Mouse (Mus musculus) liver, postnatal 0 days (tissue): ENCODE measurements at regions not wholly inside any gene's neighbourhood (a gene's known extent, or its start where the extent isn't known, plus 50 kb on each side); places are given as distances from the start of the nearest gene placed in this dataset.

Experiments
- ATAC-seq: fragments of 200-750 bp; cut with Nextera tagmentation; 2 replicates; pipeline ENCODE4 v1.8.0; 2017; ENCODE audit warnings: mild to moderate bottlenecking, moderate library complexity
- DNase-seq: peaks from one replicate; pipeline ENCODE4 v3.0.0-alpha.2; 2016
- H3K27ac ChIP-seq: fragments of 300-500 bp; sonication (generic); 2 replicates; pipeline ENCODE4 v1.5.1; 2014; ENCODE audit warnings: antibody characterized with exemption, moderate library complexity, mild to moderate bottlenecking, low read depth
- H3K27me3 ChIP-seq: fragments of 300-500 bp; sonication (generic); 2 replicates; pipeline ENCODE4 v1.6.1; 2014; ENCODE audit warnings: low read length, control low read depth, mixed read lengths; ENCODE audit not compliant: insufficient read depth
- H3K36me3 ChIP-seq: fragments of 300-500 bp; sonication (generic); replicated peaks from 2 replicates; pipeline ENCODE4 v1.6.1; 2014; ENCODE audit warnings: mild to moderate bottlenecking, control low read depth, low read length, moderate library complexity, mixed read lengths; ENCODE audit not compliant: insufficient read depth
- H3K4me1 ChIP-seq: fragments of 300-500 bp; sonication (generic); 2 replicates; pipeline ENCODE4 v1.6.1; 2014; ENCODE audit warnings: antibody characterized with exemption, mild to moderate bottlenecking, control low read depth; ENCODE audit not compliant: insufficient read depth
- H3K4me2 ChIP-seq: fragments of 300-500 bp; sonication (generic); 2 replicates; pipeline ENCODE4 v1.6.1; 2014; ENCODE audit warnings: low read depth, mild to moderate bottlenecking, low read length, moderate library complexity, mixed read lengths
- H3K4me3 ChIP-seq: fragments of 300-500 bp; sonication (generic); 2 replicates; pipeline ENCODE4 v1.5.1; 2014; ENCODE audit warnings: low read depth, low read length
- H3K9ac ChIP-seq: fragments of 300-500 bp; sonication (generic); replicated peaks from 2 replicates; pipeline ENCODE4 v1.6.1; 2014; ENCODE audit warnings: mild to moderate bottlenecking, moderate library complexity
- H3K9me3 ChIP-seq: fragments of 300-500 bp; sonication (generic); 2 replicates; pipeline ENCODE4 v1.6.1; 2016; ENCODE audit warnings: mild to moderate bottlenecking, control low read depth, low read length, mixed read lengths
- CTCF ChIP-seq: sonication (generic); IDR thresholded peaks from 2 replicates; pipeline ENCODE4 v1.5.1; 2016; ENCODE audit warnings: antibody characterized with exemption, low read depth
- EP300 ChIP-seq: IDR thresholded peaks from 2 replicates; pipeline ENCODE4 v1.6.1; 2016; ENCODE audit warnings: antibody characterized with exemption, low read depth, mild to moderate bottlenecking
- WGBS: fragments of 180-500 bp; shearing (Covaris S2); extraction: QIAGEN DNeasy Blood & Tissue Kit; methylation state at CpG from one replicate; pipeline ENCODE4 v1.1.7; 2014; ENCODE audit not compliant: insufficient replicate concordance; 5-methylcytosine and 5-hydroxymethylcytosine counted together

DNA sequence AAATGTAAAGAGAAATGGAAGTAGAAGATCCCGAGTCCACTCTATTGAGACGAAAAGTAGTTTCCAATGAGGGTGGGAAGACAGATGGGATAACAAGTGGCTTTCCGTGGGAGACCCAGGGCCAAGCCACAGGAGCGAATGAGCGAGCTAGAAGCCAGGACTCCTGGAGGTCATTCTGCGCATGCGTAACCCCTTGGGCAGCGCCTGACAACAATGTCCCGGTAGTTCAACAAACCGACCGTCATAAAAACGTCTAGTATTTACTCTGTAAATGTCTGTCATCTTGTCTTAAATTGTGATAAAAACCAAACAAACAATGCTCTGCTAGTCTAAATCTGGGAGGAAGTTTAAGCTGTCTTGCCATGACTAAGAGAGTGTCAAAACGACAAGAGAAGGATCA lies 112.4 kb downstream of the Chic2 start:
- 75% methylated on average over 13 of the region's 13 CpGs for WGBS
- no peak for DNase-seq
- Histone ChIP-seq H3K36me3 (no peaks in the 10 kb centered on the region), H3K27me3 (no peaks in the 10 kb centered on the region), H3K9me3 (no peaks in the 10 kb centered on the region), H3K9ac (no peak overlapping the region), H3K4me1 (no peaks in the 10 kb centered on the region), H3K27ac (no peak overlapping the region), H3K4me3 (no peak overlapping the region), H3K4me2 (no peak overlapping the region)
- ATAC-seq, result no peak
- no peak for TF ChIP-seq CTCF
- TF ChIP-seq EP300, result no peak

DNA sequence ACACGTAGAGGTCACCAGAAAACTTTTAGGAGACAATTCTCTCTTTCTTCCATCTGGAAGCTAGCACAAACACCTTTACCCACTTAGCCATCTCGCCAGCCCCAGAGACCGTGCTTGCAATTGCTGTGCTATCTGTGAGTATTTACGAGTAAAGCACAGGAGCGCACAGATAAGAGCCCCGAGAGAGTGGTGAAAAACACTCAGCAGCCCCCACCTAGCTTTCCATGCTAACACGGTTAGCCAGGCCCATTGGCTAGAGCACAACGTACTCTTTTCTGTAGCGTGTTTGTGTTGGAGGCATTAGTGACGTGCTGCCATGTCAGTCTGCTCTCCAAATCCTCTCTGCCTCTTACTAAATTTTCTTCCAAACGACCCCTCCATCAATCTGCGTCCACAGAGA lies 112.8 kb downstream of the Chic2 start:
- no peak overlapping the region for H3K9ac ChIP-seq
- no peak for DNase-seq
- H3K27ac ChIP-seq, result no peak overlapping the region
- ATAC-seq, result no peak
- no peaks in the 10 kb centered on the region for H3K36me3 ChIP-seq
- no peak overlapping the region for H3K4me3 ChIP-seq
- no peak overlapping the region for H3K4me2 ChIP-seq
- 66% methylated on average over 12 of the region's 12 CpGs for WGBS
- no peaks in the 10 kb centered on the region for H3K9me3 ChIP-seq
- no peaks in the 10 kb centered on the region for H3K27me3 ChIP-seq
- H3K4me1 ChIP-seq, result no peaks in the 10 kb centered on the region
- TF ChIP-seq EP300 (no peak), CTCF (no peak)

DNA sequence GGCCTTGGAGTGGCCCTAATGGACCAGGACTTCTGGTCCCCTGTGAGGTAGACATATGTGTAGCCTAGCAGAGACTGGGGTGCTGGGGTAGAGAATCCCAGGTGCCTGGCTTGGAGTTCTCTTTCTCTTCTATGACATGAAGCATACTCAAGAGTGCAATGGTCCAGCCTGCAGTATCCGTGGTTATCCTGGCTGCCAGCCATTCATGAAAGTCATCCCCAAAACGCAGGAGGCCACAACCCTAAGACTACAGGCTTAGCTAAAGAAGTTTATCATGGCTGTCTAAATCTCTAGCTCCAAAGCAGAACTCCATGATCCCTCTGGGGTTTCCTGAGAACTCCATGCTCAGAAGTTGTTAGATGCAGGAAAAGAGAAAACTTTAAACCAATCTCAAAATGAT lies 117.0 kb downstream of the Chic2 start:
- WGBS, result 42% methylated on average over 2 of the region's 2 CpGs
- TF ChIP-seq CTCF, result no peak
- TF ChIP-seq EP300, result no peak
- no peaks in the 10 kb centered on the region for H3K4me1 ChIP-seq
- H3K9me3 ChIP-seq, result no peaks in the 10 kb centered on the region
- ATAC-seq, result no peak
- no peak overlapping the region for H3K27ac ChIP-seq
- no peaks in the 10 kb centered on the region for H3K36me3 ChIP-seq
- DNase-seq, result no peak
- no peak overlapping the region for H3K9ac ChIP-seq
- no peak overlapping the region for H3K4me2 ChIP-seq
- no peak overlapping the region for H3K4me3 ChIP-seq
- no peaks in the 10 kb centered on the region for H3K27me3 ChIP-seq

DNA sequence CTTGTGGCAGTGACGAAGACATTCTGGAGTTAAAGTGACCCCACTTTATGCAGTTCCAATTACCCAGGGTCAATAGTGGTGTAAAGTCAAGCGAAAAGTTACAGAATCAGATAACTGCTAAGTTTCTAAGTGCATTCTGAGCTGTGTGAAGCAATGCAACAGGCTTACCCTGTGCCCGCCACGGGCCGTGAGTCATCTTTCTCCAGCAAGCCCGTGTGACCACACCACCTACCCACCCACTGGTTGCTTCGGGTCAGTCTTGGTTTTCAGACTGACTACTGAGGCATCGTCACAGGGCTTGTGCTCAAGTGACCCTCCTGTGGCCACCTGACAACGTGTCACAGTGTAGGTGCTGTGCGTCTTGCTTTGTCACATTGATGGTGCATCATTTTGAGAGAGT lies 118.8 kb downstream of the Chic2 start:
- H3K4me2 ChIP-seq, result no peak overlapping the region
- no peaks in the 10 kb centered on the region for H3K36me3 ChIP-seq
- no peak overlapping the region for H3K27ac ChIP-seq
- no peaks in the 10 kb centered on the region for H3K27me3 ChIP-seq
- no peak for DNase-seq
- H3K9me3 ChIP-seq, result no peaks in the 10 kb centered on the region
- no peak overlapping the region for H3K9ac ChIP-seq
- no peak overlapping the region for H3K4me3 ChIP-seq
- no peak for ATAC-seq
- TF ChIP-seq CTCF (no peak), EP300 (no peak)
- 79% methylated on average over 10 of the region's 10 CpGs for WGBS
- peaks cover 2% of the 10 kb centered on the region; the same call in 1 of the 2 replicates for H3K4me1 ChIP-seq

DNA sequence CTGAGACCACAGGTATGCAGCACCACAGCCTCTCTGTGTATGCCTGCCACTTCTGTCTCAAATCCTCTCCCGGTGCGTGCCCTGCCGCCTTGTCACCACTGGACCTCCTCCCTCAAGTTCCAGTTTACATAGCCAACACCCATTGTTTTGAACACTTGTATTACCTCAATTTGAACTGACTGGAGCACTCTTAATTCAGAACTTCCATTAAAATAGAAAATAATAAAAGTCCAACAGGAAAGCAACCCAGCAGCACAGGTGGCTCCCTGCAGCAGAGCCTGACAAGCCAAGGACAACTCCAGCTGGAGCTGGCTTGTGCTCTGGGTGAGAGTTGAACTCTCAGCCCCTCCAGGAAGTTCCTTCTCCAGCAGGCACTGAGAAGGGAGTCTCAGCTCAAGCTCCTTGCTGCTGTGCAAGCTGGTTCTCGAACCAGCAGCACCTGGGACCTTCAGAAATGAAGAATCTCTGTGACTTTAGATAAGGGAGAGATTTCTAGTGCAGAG lies 120.5 kb downstream of the Chic2 start:
- TF ChIP-seq EP300 (no peak), CTCF (no peak)
- H3K9ac ChIP-seq, result no peak overlapping the region
- no peak overlapping the region for H3K27ac ChIP-seq
- no peaks in the 10 kb centered on the region for H3K27me3 ChIP-seq
- no peaks in the 10 kb centered on the region for H3K9me3 ChIP-seq
- DNase-seq (no peak), ATAC-seq (no peak)
- peaks cover 6% of the 10 kb centered on the region; the same call in 1 of the 2 replicates for H3K4me1 ChIP-seq
- H3K36me3 ChIP-seq, result no peaks in the 10 kb centered on the region
- no peak overlapping the region for H3K4me2 ChIP-seq
- 74% methylated on average over 4 of the region's 4 CpGs for WGBS
- H3K4me3 ChIP-seq, result no peak overlapping the region

DNA sequence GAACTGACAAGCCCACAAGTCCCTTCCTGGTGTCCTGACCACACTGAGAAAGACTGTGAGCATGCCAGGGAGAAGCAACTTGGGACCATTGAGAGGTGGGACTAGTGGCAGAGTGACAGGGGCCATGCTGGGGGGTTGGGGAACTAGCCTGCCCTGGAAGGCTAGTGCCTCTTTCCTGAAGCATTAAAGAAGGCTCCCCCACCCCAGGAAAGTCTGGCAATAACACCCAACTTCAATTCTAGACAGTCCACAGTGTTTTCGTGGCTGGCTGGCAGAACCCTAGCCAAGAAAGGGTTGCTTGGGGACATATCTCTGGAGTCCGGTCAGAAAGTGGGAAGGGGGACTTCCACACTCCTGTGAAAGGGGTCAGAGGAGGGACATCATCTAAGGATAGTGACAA lies 121.2 kb downstream of the Chic2 start:
- Histone ChIP-seq H3K4me1 (peaks cover 6% of the 10 kb centered on the region; the same call in 1 of the 2 replicates), H3K9me3 (no peaks in the 10 kb centered on the region), H3K4me3 (no peak overlapping the region), H3K4me2 (no peak overlapping the region), H3K36me3 (no peaks in the 10 kb centered on the region), H3K27me3 (no peaks in the 10 kb centered on the region), H3K9ac (no peak overlapping the region), H3K27ac (no peak overlapping the region)
- ATAC-seq (no peak), DNase-seq (no peak)
- TF ChIP-seq CTCF, result no peak
- no peak for TF ChIP-seq EP300
- WGBS, result 56% methylated on average over 2 of the region's 2 CpGs

DNA sequence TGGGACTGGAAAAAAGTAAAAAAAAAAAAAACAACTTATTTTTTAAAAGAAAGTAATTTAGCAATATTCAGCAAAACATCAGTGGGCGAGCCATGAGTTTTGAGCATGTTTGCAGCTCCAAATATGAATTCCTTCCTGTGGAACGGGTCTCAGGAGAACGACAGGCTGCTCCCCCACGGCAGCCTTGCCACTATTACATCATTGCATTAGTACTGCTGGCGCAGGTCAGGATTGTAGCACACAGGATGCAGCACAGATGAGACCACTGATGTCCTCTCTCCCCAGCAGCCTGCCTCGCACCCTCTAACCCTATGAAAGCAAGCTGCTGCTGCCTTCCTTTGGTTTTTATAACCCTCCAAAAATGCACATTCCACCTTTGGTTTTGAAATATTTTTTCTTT lies 121.7 kb downstream of the Chic2 start:
- ATAC-seq, result no peak

More for the DNA sequence above, 121.7 kb downstream of the Chic2 start:
- Histone ChIP-seq H3K27ac (no peak overlapping the region), H3K4me2 (no peak overlapping the region), H3K27me3 (no peaks in the 10 kb centered on the region), H3K9me3 (no peaks in the 10 kb centered on the region), H3K9ac (no peak overlapping the region), H3K36me3 (no peaks in the 10 kb centered on the region), H3K4me3 (no peak overlapping the region), H3K4me1 (peaks cover 6% of the 10 kb centered on the region; the same call in 1 of the 2 replicates)
- TF ChIP-seq CTCF (no peak), EP300 (no peak)
- no peak for DNase-seq
- WGBS, result 55% methylated on average over 6 of the region's 6 CpGs
